Mouse (Mus musculus) forebrain, embryonic 15.5 days (tissue): ENCODE measurements around the gene Klk14. TPM values are rescaled to one million over a fixed set of nuclear protein-coding genes. Genes with fewer than 3 reads are reported as not detected.
A peak's percentile ranks its signal among the peaks of the same experiment; 100 is the strongest.
"Not testable (repeated sequence)": the region's sequence is repeated elsewhere in the genome, so short reads cannot be mapped to it uniquely, and the experiment has no call there.

Experiments used
- ATAC-seq: fragments of 200-750 bp; cut with Nextera tagmentation; replicated peaks from 2 replicates; pipeline ENCODE4 v1.8.0; 2017; ENCODE audit warnings: mild to moderate bottlenecking, moderate TSS enrichment, moderate library complexity
- H3K27ac ChIP-seq: fragments of 300-500 bp; sonication (generic); replicated peaks from 2 replicates; pipeline ENCODE4 v1.5.1; 2015; ENCODE audit warnings: mild to moderate bottlenecking, inconsistent platforms
- H3K27me3 ChIP-seq: fragments of 300-500 bp; sonication (generic); 2 replicates; pipeline ENCODE4 v1.6.1; 2015; ENCODE audit warnings: inconsistent platforms
- H3K36me3 ChIP-seq: fragments of 300-500 bp; sonication (generic); 2 replicates; pipeline ENCODE4 v1.6.1; 2015; ENCODE audit warnings: mild to moderate bottlenecking, inconsistent platforms
- H3K4me1 ChIP-seq: fragments of 300-500 bp; sonication (generic); 2 replicates; pipeline ENCODE4 v1.6.1; 2015; ENCODE audit warnings: inconsistent platforms
- H3K4me2 ChIP-seq: fragments of 300-500 bp; sonication (generic); replicated peaks from 2 replicates; pipeline ENCODE4 v1.6.1; 2015; ENCODE audit warnings: mild to moderate bottlenecking, inconsistent platforms
- H3K4me3 ChIP-seq: fragments of 300-500 bp; sonication (generic); 2 replicates; pipeline ENCODE4 v1.5.1; 2015; ENCODE audit warnings: mild to moderate bottlenecking, inconsistent platforms
- H3K9ac ChIP-seq: fragments of 300-500 bp; sonication (generic); replicated peaks from 2 replicates; pipeline ENCODE4 v1.6.1; 2015; ENCODE audit warnings: mild to moderate bottlenecking, inconsistent platforms
- H3K9me3 ChIP-seq: fragments of 300-500 bp; sonication (generic); 2 replicates; pipeline ENCODE4 v1.6.1; 2016; ENCODE audit warnings: inconsistent platforms
- WGBS: fragments of 180-500 bp; shearing (Covaris S2); methylation state at CpG from one replicate; pipeline ENCODE4 v1.1.7; 2015; ENCODE audit warnings: mixed read lengths; 5-methylcytosine and 5-hydroxymethylcytosine counted together
- polyA plus RNA-seq: library from polyadenylated mRNA; unstranded; fragments of >200 nt; fragmentation: Nextera tagmentation; extraction: Ambion mirVana; gene quantifications from 2 replicates; pipeline ENCODE4 v1.2.1, GENCODE M21; 2015

Gene Klk14
- polyA plus RNA-seq, 1 experiment from 2014 or later: not detected

GRCm38 (mm10) chr7:43672581-43673260 lies 17.5 kb upstream of the Klk14 start:
- 9% methylated on average over 10 of the region's 10 CpGs for WGBS

DNA sequence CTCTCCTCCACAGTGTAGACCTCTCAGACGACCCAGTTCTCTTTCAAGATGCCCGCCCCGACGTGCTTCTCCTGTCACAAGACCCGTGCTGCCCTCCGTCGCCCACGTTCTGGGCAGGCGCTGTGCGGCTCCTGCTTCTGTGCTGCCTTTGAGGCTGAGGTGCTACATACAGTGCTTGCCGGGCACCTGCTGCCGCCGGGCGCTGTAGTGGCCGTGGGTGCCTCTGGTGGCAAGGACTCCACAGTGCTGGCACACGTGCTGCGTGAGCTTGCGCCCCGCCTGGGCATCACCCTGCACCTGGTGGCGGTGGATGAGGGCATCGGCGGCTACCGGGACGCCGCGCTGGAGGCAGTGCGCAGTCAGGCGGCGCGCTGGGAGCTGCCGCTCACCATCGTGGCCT lies 15.1 kb upstream of the Klk14 start:
- H3K27me3 ChIP-seq: no peaks in the 10 kb centered on the region
- no peaks in the 10 kb centered on the region for H3K9me3 ChIP-seq
- H3K4me3 ChIP-seq: no peak overlapping the region
- peaks cover 17% of the 10 kb centered on the region for H3K4me1 ChIP-seq
- 92% methylated on average over 29 of the region's 32 CpGs for WGBS
- ATAC-seq: no peak
- peaks cover 44% of the 10 kb centered on the region for H3K36me3 ChIP-seq
- no peak overlapping the region for H3K9ac ChIP-seq
- no peak overlapping the region for H3K4me2 ChIP-seq
- H3K27ac ChIP-seq: no peak overlapping the region

More at GRCm38 (mm10) chr7:43672581-43673260, 17.5 kb upstream of the Klk14 start:
- Histone ChIP-seq H3K27ac (peak overlapping the region; percentile 41), H3K36me3 (peaks cover 32% of the 10 kb centered on the region), H3K4me1 (peaks cover 17% of the 10 kb centered on the region), H3K4me2 (peak overlapping the region; percentile 82), H3K4me3 (peak overlapping the region; percentile 72), H3K27me3 (no peaks in the 10 kb centered on the region), H3K9ac (peak overlapping the region; percentile 71), H3K9me3 (no peaks in the 10 kb centered on the region)
- ATAC-seq: peak; percentile 24; the same call in 1 of the 2 replicates

GRCm38 (mm10) chr7:43678517-43678916 lies 11.7 kb upstream of the Klk14 start:
- Histone ChIP-seq H3K27ac (no peak overlapping the region), H3K4me1 (0 out of 2 replicates have a peak, but pooled peaks cover under 1% of the 10 kb centered on the region), H3K36me3 (peaks cover 44% of the 10 kb centered on the region), H3K9me3 (no peaks in the 10 kb centered on the region), H3K9ac (no peak overlapping the region), H3K4me2 (no peak overlapping the region), H3K4me3 (no peak overlapping the region), H3K27me3 (no peaks in the 10 kb centered on the region)
- ATAC-seq: no peak

DNA sequence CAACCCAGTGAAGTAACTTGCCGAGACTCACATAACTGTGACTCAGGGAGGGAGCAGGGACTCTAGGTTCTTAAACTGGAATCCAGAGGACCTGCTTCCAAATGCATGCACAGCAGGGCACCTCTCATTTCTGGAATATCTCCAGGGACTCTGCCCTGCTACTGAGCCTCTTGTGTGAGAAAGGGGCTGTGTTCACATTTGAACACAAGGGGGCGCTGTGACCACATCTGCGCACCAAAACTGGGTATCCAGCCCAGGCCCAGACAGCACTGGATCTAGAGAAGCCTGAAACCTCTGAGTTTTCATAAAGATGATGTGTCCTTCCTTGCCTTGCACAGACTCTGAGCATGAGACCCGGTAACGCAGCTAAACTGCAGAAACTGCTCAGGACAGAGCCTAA lies 9.3 kb upstream of the Klk14 start:
- no peak overlapping the region for H3K4me3 ChIP-seq
- H3K9me3 ChIP-seq: no peaks in the 10 kb centered on the region
- H3K9ac ChIP-seq: no peak overlapping the region
- no peak overlapping the region for H3K4me2 ChIP-seq
- peaks cover 29% of the 10 kb centered on the region for H3K36me3 ChIP-seq
- WGBS: 21% methylated on average over 5 of the region's 5 CpGs
- no peaks in the 10 kb centered on the region for H3K27me3 ChIP-seq
- H3K27ac ChIP-seq: no peak overlapping the region
- no peaks in the 10 kb centered on the region for H3K4me1 ChIP-seq
- peak; percentile 30; the same call in 1 of the 2 replicates for ATAC-seq

DNA sequence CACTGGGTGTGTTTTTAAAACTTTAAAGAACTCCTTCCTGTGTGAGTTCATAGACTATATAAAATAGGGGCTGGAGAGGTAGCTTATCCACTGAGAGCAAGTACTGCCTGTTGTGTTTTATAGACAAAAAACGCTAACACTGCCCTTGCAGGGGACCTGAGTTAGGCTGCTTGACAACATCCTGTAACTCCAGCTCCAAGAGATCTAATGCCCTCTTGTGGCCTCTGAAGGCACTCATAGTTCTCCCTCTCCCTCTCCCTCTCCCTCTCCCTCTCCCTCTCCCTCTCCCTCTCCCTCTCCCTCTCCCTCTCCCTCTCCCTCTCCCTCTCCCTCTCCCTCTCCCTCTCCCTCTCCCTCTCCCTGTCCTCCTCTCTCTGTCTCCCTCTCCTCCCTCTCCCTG lies 7.7 kb upstream of the Klk14 start:
- ATAC-seq: not testable (repeated sequence)
- 14% methylated on average over 1 of the region's 1 CpGs for WGBS

GRCm38 (mm10) chr7:43685088-43685487 lies 5.1 kb upstream of the Klk14 start:
- no peak overlapping the region for H3K27ac ChIP-seq
- no peak overlapping the region for H3K9ac ChIP-seq
- no peaks in the 10 kb centered on the region for H3K36me3 ChIP-seq
- no peaks in the 10 kb centered on the region for H3K27me3 ChIP-seq
- no peak overlapping the region for H3K4me3 ChIP-seq
- no peaks in the 10 kb centered on the region for H3K4me1 ChIP-seq
- no peak for ATAC-seq
- no peaks in the 10 kb centered on the region for H3K9me3 ChIP-seq
- no peak overlapping the region for H3K4me2 ChIP-seq
- WGBS: 85% methylated on average over 7 of the region's 7 CpGs

More for the DNA sequence above, 7.7 kb upstream of the Klk14 start:
- H3K27ac ChIP-seq, H3K27me3 ChIP-seq, H3K4me1 ChIP-seq, H3K9me3 ChIP-seq, H3K9ac ChIP-seq, H3K4me2 ChIP-seq, H3K4me3 ChIP-seq: not testable (repeated sequence)
- peaks cover 14% of the 10 kb centered on the region for H3K36me3 ChIP-seq

DNA sequence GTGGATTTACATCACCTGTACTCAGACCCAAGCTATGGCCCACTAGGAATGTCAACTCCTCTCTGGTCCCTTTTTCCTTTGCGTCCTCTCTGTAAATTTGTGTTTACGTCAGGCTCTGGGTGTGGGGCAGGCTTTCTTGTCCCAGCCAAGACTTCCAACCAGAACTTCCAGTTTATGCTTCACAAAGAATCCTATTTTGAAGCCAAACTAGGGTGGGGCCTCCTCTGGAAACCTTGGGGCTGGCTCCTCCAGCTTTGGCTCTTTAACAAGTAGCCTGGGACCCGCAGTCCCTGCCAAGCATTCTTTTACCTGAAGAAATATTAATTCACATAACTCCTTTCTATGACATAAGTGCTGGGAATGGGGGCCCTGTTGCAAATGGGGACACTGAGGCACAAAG lies 19.8 kb downstream of the Klk14 start:
- H3K9me3 ChIP-seq: no peaks in the 10 kb centered on the region
- WGBS: 95% methylated on average over 3 of the region's 3 CpGs
- no peaks in the 10 kb centered on the region for H3K4me1 ChIP-seq
- H3K4me3 ChIP-seq: no peak overlapping the region
- no peaks in the 10 kb centered on the region for H3K27me3 ChIP-seq
- no peak overlapping the region for H3K27ac ChIP-seq
- no peak overlapping the region for H3K9ac ChIP-seq
- H3K4me2 ChIP-seq: no peak overlapping the region
- ATAC-seq: no peak
- H3K36me3 ChIP-seq: no peaks in the 10 kb centered on the region

- no peak within 1 kb of the TSS; the same call in 1 of the 2 replicates for H3K4me2 ChIP-seq
These were observed 22.0 kb downstream of the Klk14 start, which contains the start of gene Klk13 for GRCm38 (mm10) chr7:43712267-43712666. TSS of gene Klk13 (plus strand) at chr7:43712567.

GRCm38 (mm10) chr7:43712917-43713316 lies 22.7 kb downstream of the Klk14 start:
- H3K4me2 ChIP-seq: no peak overlapping the region
- no peaks in the 10 kb centered on the region for H3K9me3 ChIP-seq
- no peaks in the 10 kb centered on the region for H3K4me1 ChIP-seq
- H3K36me3 ChIP-seq: no peaks in the 10 kb centered on the region
- H3K27me3 ChIP-seq: no peaks in the 10 kb centered on the region
- no peak for ATAC-seq
- no peak overlapping the region for H3K27ac ChIP-seq
- WGBS: 10% methylated on average over 9 of the region's 9 CpGs
- no peak overlapping the region for H3K4me3 ChIP-seq
- no peak overlapping the region for H3K9ac ChIP-seq

More at GRCm38 (mm10) chr7:43712267-43712666, 22.0 kb downstream of the Klk14 start, which contains the start of gene Klk13:
- H3K27me3 ChIP-seq: no peaks in the 10 kb centered on the region
- 63% methylated on average over 4 of the region's 4 CpGs for WGBS
- H3K9ac ChIP-seq: no peak within 1 kb of the TSS
- no peak for ATAC-seq
- no peaks in the 10 kb centered on the region for H3K9me3 ChIP-seq
- no peak within 1 kb of the TSS for H3K27ac ChIP-seq
- no peaks in the 10 kb centered on the region for H3K36me3 ChIP-seq
- no peak within 1 kb of the TSS for H3K4me3 ChIP-seq
- H3K4me1 ChIP-seq: no peaks in the 10 kb centered on the region

- 8% methylated on average over 19 of the region's 19 CpGs for WGBS
- H3K4me1 ChIP-seq: no peaks in the 10 kb centered on the region
- ATAC-seq: no peak
These were observed 23.6 kb downstream of the Klk14 start for GRCm38 (mm10) chr7:43713741-43714351.

More at GRCm38 (mm10) chr7:43713741-43714351, 23.6 kb downstream of the Klk14 start:
- Histone ChIP-seq H3K27me3 (no peaks in the 10 kb centered on the region), H3K4me2 (no peak overlapping the region; the same call in 1 of the 2 replicates), H3K27ac (no peak overlapping the region), H3K36me3 (no peaks in the 10 kb centered on the region), H3K9ac (no peak overlapping the region), H3K9me3 (no peaks in the 10 kb centered on the region), H3K4me3 (no peak overlapping the region)
